In the genomic region with DNA sequence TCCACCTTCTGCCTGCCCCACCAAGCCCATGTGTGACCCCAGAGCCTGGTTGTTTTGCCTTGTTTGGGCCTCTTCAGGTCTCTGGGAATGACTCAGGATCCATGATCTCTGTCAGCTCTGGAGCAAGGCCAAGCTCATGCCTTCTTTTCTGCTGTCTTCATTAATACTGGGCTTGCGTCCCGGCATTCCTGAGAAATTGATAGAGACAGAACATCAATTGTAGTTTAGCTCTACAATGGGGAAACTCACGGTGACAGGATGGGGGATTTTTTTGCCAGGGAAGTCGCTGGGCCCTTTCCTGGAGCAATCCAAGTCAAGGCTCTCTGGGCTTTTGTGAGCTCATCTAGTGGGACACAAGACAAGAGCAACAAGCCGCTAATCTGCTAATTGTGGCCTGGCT, we compare ENCODE assay signal across 19 mouse cellular contexts.
A peak's percentile ranks its signal among the peaks of the same experiment; 100 is the strongest.
DNase-seq lines count a peak whose midpoint lies in the region.
"Had no signal": no experiment of that assay in that cellular context is flagged by ENCODE, and none has a peak within 500 bp of the region (broad histone marks: within the 10 kb centered on the region; RNA-seq: fewer than 3 reads in every experiment).

No protein-coding gene starts in this region.

- peak; percentile 84 for DNase-seq in heart, adult 11 months
- DNase-seq in heart, postnatal 36 days: no peak
- peak; percentile 21 for DNase-seq in lung, postnatal 10 days
- DNase-seq in lung, postnatal 4 days: no peak
- peak; percentile 91 for DNase-seq in Muller cell, postnatal 12 days (ENCODE audit: inconsistent ontology term)
- DNase-seq in fibroblast of lung, adult 2 months (ENCODE audit: low read depth): peak; percentile 32
- DNase-seq in adrenal gland, adult 18-20 months (ENCODE audit: low spot score in 2 of 2): no peak
- DNase-seq: adrenal gland, postnatal 14 days; cerebellum, adult 11-12 months; cerebellum, postnatal 25 days; gastrocnemius, postnatal 10 days; heart, postnatal 4 days; kidney, adult 11 months; kidney, postnatal 14 days; layer of hippocampus, adult 9-11 months; midbrain, embryonic 14.5 days; right cerebral cortex, postnatal 25 days; thymus, adult 18-20 months; thymus, postnatal 25 days had no signal

- intact Hi-C loops in heart, postnatal 36 days (cut with DNase I): no loop called here

Comparison
In these comparisons a context has a peak if more than half of its experiments do, and no peak if none do; other contexts are left out.
1. DNase-seq: peak in heart, adult 11 months (single experiment), lung, postnatal 10 days (single experiment), Muller cell, postnatal 12 days (single experiment) and fibroblast of lung, adult 2 months (single experiment); none in heart, postnatal 36 days (0 of 2), lung, postnatal 4 days (0 of 2) and adrenal gland, adult 18-20 months (0 of 2).